Mouse (Mus musculus) CH12.LX (cell line): ENCODE measurements at regions not wholly inside any gene's neighbourhood (a gene's known extent, or its start where the extent isn't known, plus 50 kb on each side); places are given as distances from the start of the nearest gene placed in this dataset.

Experiments used
- DNase-seq: peaks from one replicate; pipeline ENCODE4 v3.0.0-alpha.2; 2013; ENCODE audit errors: extremely low read depth
- H3K27ac ChIP-seq: 2 replicates; pipeline ENCODE4 v1.5.1; 2012; ENCODE audit warnings: low read depth, mild to moderate bottlenecking, control low read depth, moderate library complexity; ENCODE audit not compliant: insufficient read depth
- H3K27me3 ChIP-seq: replicated peaks from 2 replicates; pipeline ENCODE3; 2012; ENCODE audit warnings: inconsistent platforms
- H3K36me3 ChIP-seq, 2 experiments: replicated peaks in 1 of 2; 2 replicates each; pipeline versions ENCODE3 to v1.6.1; 2012; ENCODE audit warnings: inconsistent platforms in 1 of 2, low read length in 1 of 2, mild to moderate bottlenecking in 1 of 2, mixed read lengths in 1 of 2, moderate library complexity in 1 of 2; ENCODE audit not compliant: control insufficient read depth in 1 of 2, insufficient read depth in 1 of 2
- H3K4me1 ChIP-seq, 2 experiments: 2 replicates each; pipeline ENCODE4 v1.6.1; 2012; ENCODE audit warnings: inconsistent platforms in 1 of 2, moderate library complexity in 1 of 2; ENCODE audit not compliant: insufficient read depth in 2 of 2, control insufficient read depth in 1 of 2
- H3K4me2 ChIP-seq: 2 replicates; pipeline ENCODE4 v1.6.1; 2012; ENCODE audit warnings: low read depth, mild to moderate bottlenecking, control low read depth; ENCODE audit not compliant: poor library complexity, insufficient read depth, severe bottlenecking
- H3K4me3 ChIP-seq, 3 experiments: fragments of 150-350 bp in 1 of 3; sonication (generic) in 1 of 3; replicated peaks in 1 of 3; 2 replicates each; pipeline versions ENCODE3 to v1.5.1; 2011 to 2012; ENCODE audit warnings: low read depth in 2 of 3, low read length in 2 of 3, mild to moderate bottlenecking in 2 of 3, moderate library complexity in 2 of 3, control low read depth in 1 of 3, improper control_type of control experiment in 1 of 3, inconsistent platforms in 1 of 3, mixed read lengths in 1 of 3; ENCODE audit not compliant: poor library complexity in 1 of 3
- H3K79me2 ChIP-seq: replicated peaks from 2 replicates; pipeline ENCODE4 v1.6.1; 2012; ENCODE audit warnings: mild to moderate bottlenecking, moderate library complexity; ENCODE audit not compliant: control insufficient read depth, poor library complexity, insufficient read depth, severe bottlenecking; ENCODE audit errors: extremely low read depth
- H3K9ac ChIP-seq: 2 replicates; pipeline ENCODE4 v1.6.1; 2012; ENCODE audit warnings: low read depth, mild to moderate bottlenecking, control low read depth, moderate library complexity; ENCODE audit not compliant: insufficient read depth
- H3K9me3 ChIP-seq: replicated peaks from 2 replicates; pipeline ENCODE3; 2012; ENCODE audit warnings: low read length, inconsistent platforms, mixed read lengths
- BHLHE40 ChIP-seq: IDR thresholded peaks from 2 replicates; pipeline ENCODE4 v1.6.1; 2011; ENCODE audit warnings: mild to moderate bottlenecking, low read depth, low read length, improper control_type of control experiment
- CHD1 ChIP-seq: IDR thresholded peaks from 2 replicates; pipeline ENCODE4 v1.6.1; 2012; ENCODE audit warnings: low read depth, low read length, improper control_type of control experiment, inconsistent platforms
- CHD2 ChIP-seq: IDR thresholded peaks from 2 replicates; pipeline ENCODE4 v1.6.1; 2011; ENCODE audit warnings: low read length, improper control_type of control experiment
- CTCF ChIP-seq, 2 experiments: IDR thresholded peaks in 1 of 2; conservative IDR thresholded peaks in 1 of 2; 2 replicates each; pipeline ENCODE4 v1.5.1; 2011 to 2012; ENCODE audit warnings: low read depth in 2 of 2, low read length in 2 of 2, improper control_type of control experiment in 1 of 2, inconsistent platforms in 1 of 2, mild to moderate bottlenecking in 1 of 2, moderate library complexity in 1 of 2
- E2F4 ChIP-seq: IDR thresholded peaks from 2 replicates; pipeline ENCODE4 v1.6.1; 2011; ENCODE audit warnings: low read depth, low read length, improper control_type of control experiment; ENCODE audit not compliant: insufficient replicate concordance
- ELF1 ChIP-seq: IDR thresholded peaks from 2 replicates; pipeline ENCODE4 v1.6.1; 2014; ENCODE audit warnings: low read depth, mild to moderate bottlenecking, inconsistent platforms, low read length, improper control_type of control experiment
- EP300 ChIP-seq: IDR thresholded peaks from 2 replicates; pipeline ENCODE4 v1.6.1; 2011; ENCODE audit warnings: low read length, improper control_type of control experiment
- ETS1 ChIP-seq: conservative IDR thresholded peaks from 2 replicates; pipeline ENCODE4 v1.6.1; 2012; ENCODE audit warnings: low read depth, mild to moderate bottlenecking, inconsistent platforms, low read length, improper control_type of control experiment, moderate library complexity
- GABPA ChIP-seq: IDR thresholded peaks from 2 replicates; pipeline ENCODE4 v1.6.1; 2012; ENCODE audit warnings: low read depth, low read length, improper control_type of control experiment, inconsistent platforms; ENCODE audit not compliant: insufficient replicate concordance
- HCFC1 ChIP-seq: IDR thresholded peaks from 2 replicates; pipeline ENCODE4 v1.6.1; 2012; ENCODE audit warnings: low read depth, mild to moderate bottlenecking, inconsistent platforms, low read length, improper control_type of control experiment
- IRF4 ChIP-seq: IDR thresholded peaks from 2 replicates; pipeline ENCODE4 v1.6.1; 2014; ENCODE audit warnings: low read depth, mild to moderate bottlenecking, inconsistent platforms, low read length, improper control_type of control experiment
- JUN ChIP-seq: IDR thresholded peaks from 2 replicates; pipeline ENCODE4 v1.6.1; 2011; ENCODE audit warnings: low read depth, mild to moderate bottlenecking, low read length, improper control_type of control experiment, moderate library complexity; ENCODE audit not compliant: insufficient read depth
- JUND ChIP-seq: conservative IDR thresholded peaks from 2 replicates; pipeline ENCODE4 v1.6.1; 2011; ENCODE audit warnings: low read depth, low read length, improper control_type of control experiment
- KAT2A ChIP-seq: IDR thresholded peaks from 2 replicates; pipeline ENCODE4 v1.6.1; 2012; ENCODE audit warnings: low read length, improper control_type of control experiment, inconsistent platforms; ENCODE audit not compliant: insufficient replicate concordance
- MAFK ChIP-seq: IDR thresholded peaks from 2 replicates; pipeline ENCODE4 v1.6.1; 2011; ENCODE audit warnings: low read length, improper control_type of control experiment; ENCODE audit not compliant: insufficient replicate concordance
- MAZ ChIP-seq: IDR thresholded peaks from 2 replicates; pipeline ENCODE4 v1.6.1; 2012; ENCODE audit warnings: low read depth, mild to moderate bottlenecking, inconsistent platforms, low read length, improper control_type of control experiment, moderate library complexity
- MEF2A ChIP-seq: IDR thresholded peaks from 2 replicates; pipeline ENCODE4 v1.6.1; 2014; ENCODE audit warnings: low read depth, mild to moderate bottlenecking, inconsistent platforms, low read length, improper control_type of control experiment, borderline replicate concordance
- MXI1 ChIP-seq: IDR thresholded peaks from 2 replicates; pipeline ENCODE4 v1.6.1; 2011; ENCODE audit warnings: mild to moderate bottlenecking, low read depth, low read length, improper control_type of control experiment
- MYC ChIP-seq: IDR thresholded peaks from 2 replicates; pipeline ENCODE4 v1.6.1; 2011; ENCODE audit warnings: low read depth, mild to moderate bottlenecking, improper control_type of control experiment, low read length
- NELFE ChIP-seq: IDR thresholded peaks from 2 replicates; pipeline ENCODE4 v1.6.1; 2011; ENCODE audit warnings: low read depth, low read length, improper control_type of control experiment
- NRF1 ChIP-seq: IDR thresholded peaks from 2 replicates; pipeline ENCODE4 v1.6.1; 2014; ENCODE audit warnings: low read depth, mild to moderate bottlenecking, inconsistent platforms, low read length, improper control_type of control experiment, moderate library complexity
- PAX5 ChIP-seq: IDR thresholded peaks from 2 replicates; pipeline ENCODE4 v1.6.1; 2012; ENCODE audit warnings: low read length, inconsistent platforms, mixed read lengths
- POLR2A ChIP-seq: IDR thresholded peaks from 2 replicates; pipeline ENCODE4 v1.6.1; 2011; ENCODE audit warnings: low read depth, mild to moderate bottlenecking, improper control_type of control experiment, low read length
- POLR2AphosphoS2 ChIP-seq: IDR thresholded peaks from 2 replicates; pipeline ENCODE4 v1.6.1; 2011; ENCODE audit warnings: low read depth, low read length, improper control_type of control experiment
- RAD21 ChIP-seq: IDR thresholded peaks from 2 replicates; pipeline ENCODE4 v1.6.1; 2011; ENCODE audit warnings: low read depth, mild to moderate bottlenecking, low read length, improper control_type of control experiment, moderate library complexity
- RCOR1 ChIP-seq: conservative IDR thresholded peaks from 2 replicates; pipeline ENCODE4 v1.6.1; 2012; ENCODE audit warnings: low read depth, mild to moderate bottlenecking, inconsistent platforms, low read length, improper control_type of control experiment
- SIN3A ChIP-seq: IDR thresholded peaks from 2 replicates; pipeline ENCODE4 v1.6.1; 2012; ENCODE audit warnings: low read length, improper control_type of control experiment, inconsistent platforms
- SMC3 ChIP-seq: IDR thresholded peaks from 2 replicates; pipeline ENCODE4 v1.6.1; 2011; ENCODE audit warnings: low read depth, low read length, improper control_type of control experiment
- TBP ChIP-seq: conservative IDR thresholded peaks from 2 replicates; pipeline ENCODE4 v1.6.1; 2011; ENCODE audit warnings: low read depth, low read length, improper control_type of control experiment
- TCF12 ChIP-seq: IDR thresholded peaks from 2 replicates; pipeline ENCODE4 v1.6.1; 2014; ENCODE audit warnings: low read depth, mild to moderate bottlenecking, inconsistent platforms, low read length, improper control_type of control experiment
- UBTF ChIP-seq: IDR thresholded peaks from 2 replicates; pipeline ENCODE4 v1.6.1; 2012; ENCODE audit warnings: low read depth, mild to moderate bottlenecking, inconsistent platforms, low read length, improper control_type of control experiment, moderate library complexity
- USF1 ChIP-seq: IDR thresholded peaks from 2 replicates; pipeline ENCODE4 v1.6.1; 2014; ENCODE audit warnings: low read depth, mild to moderate bottlenecking, inconsistent platforms, low read length, improper control_type of control experiment
- USF2 ChIP-seq: conservative IDR thresholded peaks from 2 replicates; pipeline ENCODE4 v1.6.1; 2011; ENCODE audit warnings: low read depth, low read length, improper control_type of control experiment
- ZC3H11A ChIP-seq: IDR thresholded peaks from 2 replicates; pipeline ENCODE4 v1.6.1; 2012; ENCODE audit warnings: low read depth, mild to moderate bottlenecking, inconsistent platforms, low read length, improper control_type of control experiment
- ZKSCAN1 ChIP-seq: IDR thresholded peaks from 2 replicates; pipeline ENCODE4 v1.6.1; 2012; ENCODE audit warnings: low read depth, inconsistent platforms, low read length, improper control_type of control experiment, borderline replicate concordance
- ZMIZ1 ChIP-seq: IDR thresholded peaks from 2 replicates; pipeline ENCODE4 v1.6.1; 2012; ENCODE audit warnings: low read depth, mild to moderate bottlenecking, inconsistent platforms, low read length, improper control_type of control experiment
- ZNF384 ChIP-seq: IDR thresholded peaks from 2 replicates; pipeline ENCODE4 v1.6.1; 2012; ENCODE audit warnings: low read depth, low read length, improper control_type of control experiment, inconsistent platforms
- dilution Hi-C: fragments of 300-500 bp; cut with MboI; formaldehyde crosslinking; loops from 2 replicates; pipeline ENCODE4 v1.14.3; 2020; ENCODE audit warnings: low sequenced_read_pairs; ENCODE audit not compliant: extremely low pct_unique_long_range_greater_than_20kb, extremely low pct_ligation_motif_present
- in situ Hi-C: fragments of 300-500 bp; cut with MboI; formaldehyde crosslinking; loops from 3 replicates; pipeline ENCODE4 v1.14.3; 2019; ENCODE audit warnings: low sequenced_read_pairs, low pct_ligation_motif_present, low pct_unique_long_range_greater_than_20kb, mixed read lengths

DNA sequence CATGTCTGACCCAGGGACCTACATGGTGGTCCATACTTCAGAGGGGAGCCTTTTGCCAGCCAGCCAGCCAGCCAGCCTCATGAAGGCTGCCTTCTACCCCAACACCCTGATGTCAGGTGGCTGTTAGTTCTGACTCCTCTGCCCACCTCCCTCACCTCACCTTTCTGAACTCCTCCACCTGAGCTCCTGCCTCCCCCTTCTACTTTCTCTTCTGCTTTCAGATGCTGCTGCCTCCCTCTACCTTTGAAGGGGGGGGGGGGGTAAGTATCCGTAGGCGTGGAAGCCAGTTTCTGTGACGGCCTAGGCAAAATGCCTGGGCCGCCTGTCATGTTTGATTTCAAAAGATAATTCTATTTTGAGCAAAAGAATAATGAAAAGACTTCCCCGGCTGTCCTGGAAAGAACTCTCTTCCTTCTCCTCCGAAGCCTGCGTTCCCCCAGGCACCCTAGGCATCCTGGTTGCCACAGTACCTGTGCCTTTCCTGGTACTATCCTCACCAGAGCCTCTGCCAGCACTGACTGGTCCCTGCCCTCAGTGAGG lies 241.6 kb upstream of the Hs6st1 start (continued):
- TF ChIP-seq USF1 (no peak), TCF12 (0 out of 2 replicates have a peak, but pooled peaks have one; percentile 47), KAT2A (no peak), PAX5 (no peak), ZNF384 (no peak), E2F4 (no peak)

DNA sequence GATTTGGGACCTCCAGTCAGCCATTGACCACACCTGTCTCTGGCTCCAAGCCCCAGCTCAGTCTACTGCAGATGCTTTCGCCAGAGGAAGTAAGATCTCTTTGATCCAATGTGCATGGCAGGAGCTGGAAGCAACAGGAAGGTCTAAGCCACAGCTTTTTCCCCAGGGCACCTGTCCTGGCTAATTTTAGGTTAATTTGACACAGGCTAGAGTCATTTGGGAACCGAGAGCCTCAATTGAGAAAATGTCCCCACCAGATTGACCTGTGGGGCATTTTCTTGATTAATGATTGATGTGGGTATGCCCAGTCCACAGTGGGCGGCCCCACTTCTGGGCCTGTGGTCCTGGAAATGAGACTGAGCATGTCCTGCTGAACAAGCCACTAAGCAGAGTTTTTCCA lies 240.7 kb upstream of the Hs6st1 start:
- H3K9me3 ChIP-seq: peaks cover 3% of the 10 kb centered on the region
- H3K4me2 ChIP-seq: no peak overlapping the region
- dilution Hi-C loops: no loop called here
- no peaks in the 10 kb centered on the region for H3K79me2 ChIP-seq
- H3K36me3 ChIP-seq: no peaks in the 10 kb centered on the region
- no peak overlapping the region for H3K9ac ChIP-seq
- in situ Hi-C loops: loop anchor here (25.0 kb wide), 1 partner anchor 435 kb away; the partner anchor contains the start of gene Neurl3
- peaks cover 33 to 57% of the 10 kb centered on the region in 2 experiments for H3K4me1 ChIP-seq
- DNase-seq: no peak
- H3K4me3 ChIP-seq: no peak overlapping the region
- peak overlapping the region; percentile 86 for H3K27ac ChIP-seq
- no peaks in the 10 kb centered on the region for H3K27me3 ChIP-seq
- TF ChIP-seq ETS1 (peak; percentile 82), CHD2 (peak; percentile 83), IRF4 (peak; percentile 96), JUND (peak; percentile 77), GABPA (no peak), POLR2A (no peak), PAX5 (no peak), JUN (peak; percentile 76), MEF2A (peak; percentile 97), USF2 (no peak), SIN3A (no peak; the same call in 1 of the 2 replicates), SMC3 (peak; percentile 15), MAZ (peak; percentile 70; the same call in 1 of the 2 replicates), E2F4 (no peak), RAD21 (no peak), ZC3H11A (no peak), UBTF (no peak), TCF12 (peak; percentile 95), TBP (no peak), ZKSCAN1 (no peak), POLR2AphosphoS2 (no peak), BHLHE40 (peak; percentile 80), MAFK (peak; percentile 85), RCOR1 (peak; percentile 97), CHD1 (no peak), EP300 (peak; percentile 96), NELFE (0 out of 2 replicates have a peak, but pooled peaks have one; percentile 28), USF1 (no peak), ELF1 (0 out of 2 replicates have a peak, but pooled peaks have one; percentile 24), MXI1 (peak; percentile 24; the same call in 1 of the 2 replicates), HCFC1 (no peak), ZNF384 (peak; percentile 36; the same call in 1 of the 2 replicates), CTCF (conservative IDR thresholded peaks at IDR 0.05 in 1 of 2, IDR thresholded peaks at IDR 0.05 in 1 of 2; ENCODE audit: low read depth in 2 of 2, low read length in 2 of 2) (no peak), NRF1 (0 out of 2 replicates have a peak, but pooled peaks have one; percentile 29), ZMIZ1 (no peak), MYC (0 out of 2 replicates have a peak, but pooled peaks have one; percentile 46)
